Mouse (Mus musculus) hindbrain, embryonic 10.5 days (tissue): Measurements from ENCODE around the gene Amd1. TPM values are rescaled to one million over a fixed set of nuclear protein-coding genes. Genes with fewer than 3 reads are reported as not detected.

Source experiments
- DNase-seq: peaks from one replicate; pipeline ENCODE4 v3.0.0-alpha.2; 2017; ENCODE audit warnings: low spot score
- H3K27ac ChIP-seq: fragments of 300-500 bp; sonication (generic); 2 replicates; pipeline ENCODE4 v1.5.1; 2016; ENCODE audit warnings: mild to moderate bottlenecking, moderate library complexity
- H3K27me3 ChIP-seq: fragments of 300-500 bp; sonication (generic); 2 replicates; pipeline ENCODE4 v1.6.1; 2016; ENCODE audit warnings: mild to moderate bottlenecking; ENCODE audit not compliant: poor library complexity, insufficient read depth, severe bottlenecking
- H3K36me3 ChIP-seq: fragments of 300-500 bp; sonication (generic); 2 replicates; pipeline ENCODE4 v1.6.1; 2016; ENCODE audit warnings: mild to moderate bottlenecking, moderate library complexity
- H3K4me1 ChIP-seq: fragments of 300-500 bp; sonication (generic); replicated peaks from 2 replicates; pipeline ENCODE4 v1.6.1; 2016; ENCODE audit warnings: mild to moderate bottlenecking
- H3K4me3 ChIP-seq: fragments of 300-500 bp; sonication (generic); 2 replicates; pipeline ENCODE4 v1.5.1; 2016; ENCODE audit warnings: mild to moderate bottlenecking, moderate library complexity
- H3K9me3 ChIP-seq: fragments of 300-500 bp; sonication (generic); 2 replicates; pipeline ENCODE4 v1.6.1; 2016; ENCODE audit warnings: mild to moderate bottlenecking, moderate library complexity
- WGBS: fragments of 180-500 bp; shearing (Covaris S2); methylation state at CpG from one replicate; pipeline ENCODE4 v1.1.7; 2016; 5-methylcytosine and 5-hydroxymethylcytosine counted together
- polyA plus RNA-seq: library from polyadenylated mRNA; unstranded; fragments of >200 nt; fragmentation: Nextera tagmentation; extraction: Ambion mirVana; gene quantifications from 2 replicates; pipeline ENCODE4 v1.2.1, GENCODE M21; 2016

Amd1 gene
- polyA plus RNA-seq, 1 experiment from 2014 or later: 59.0 TPM

- no peak overlapping the region for H3K27ac ChIP-seq
- H3K36me3 ChIP-seq: peaks cover 51% of the 10 kb centered on the region
- no peaks in the 10 kb centered on the region for H3K4me1 ChIP-seq
- DNase-seq: no peak
- WGBS: 81% methylated on average over 1 of the region's 1 CpGs
- no peaks in the 10 kb centered on the region for H3K27me3 ChIP-seq
- no peaks in the 10 kb centered on the region for H3K9me3 ChIP-seq
- H3K4me3 ChIP-seq: no peak overlapping the region
These were observed 16.4 kb downstream of the Amd1 start for GRCm38 (mm10) chr10:40285571-40285970.

GRCm38 (mm10) chr10:40284997-40285396, 17.0 kb downstream of the Amd1 start:
- H3K36me3 ChIP-seq: peaks cover 45% of the 10 kb centered on the region
- H3K4me3 ChIP-seq: no peak overlapping the region
- H3K27me3 ChIP-seq: no peaks in the 10 kb centered on the region
- no peaks in the 10 kb centered on the region for H3K4me1 ChIP-seq
- no peaks in the 10 kb centered on the region for H3K9me3 ChIP-seq
- H3K27ac ChIP-seq: no peak overlapping the region
- WGBS: 90% methylated on average over 3 of the region's 3 CpGs
- no peak for DNase-seq

- Histone ChIP-seq H3K36me3 (peaks cover 38% of the 10 kb centered on the region), H3K4me1 (no peaks in the 10 kb centered on the region), H3K4me3 (no peak overlapping the region), H3K27ac (no peak overlapping the region), H3K27me3 (no peaks in the 10 kb centered on the region), H3K9me3 (no peaks in the 10 kb centered on the region)
- no peak for DNase-seq
- 83% methylated on average over 10 of the region's 10 CpGs for WGBS
These were observed 17.7 kb downstream of the Amd1 start for GRCm38 (mm10) chr10:40284179-40284831.

DNA sequence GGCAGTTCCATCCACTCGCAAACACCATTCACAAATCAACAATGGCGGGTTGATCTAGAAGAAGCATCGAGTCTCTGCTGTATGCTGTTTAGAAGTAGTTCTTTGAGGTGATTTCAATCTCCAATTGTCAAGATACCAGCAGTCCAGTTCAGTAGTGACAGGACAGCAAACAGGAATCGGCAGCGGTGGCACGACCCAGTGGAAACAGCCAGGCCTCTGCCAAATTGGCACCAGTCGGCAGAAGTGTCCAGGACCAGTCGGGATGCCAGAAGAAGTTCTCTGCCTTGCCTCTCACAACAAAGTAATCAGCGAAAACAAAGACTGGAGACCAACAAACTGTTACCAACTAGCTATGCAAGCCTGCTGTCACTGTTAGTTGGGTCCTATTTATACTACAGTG, 18.4 kb downstream of the Amd1 start:
- Histone ChIP-seq H3K4me1 (no peaks in the 10 kb centered on the region), H3K9me3 (no peaks in the 10 kb centered on the region), H3K27ac (no peak overlapping the region), H3K36me3 (peaks cover 36% of the 10 kb centered on the region), H3K4me3 (no peak overlapping the region), H3K27me3 (no peaks in the 10 kb centered on the region)
- DNase-seq: no peak
- WGBS: 91% methylated on average over 9 of the region's 9 CpGs

DNA sequence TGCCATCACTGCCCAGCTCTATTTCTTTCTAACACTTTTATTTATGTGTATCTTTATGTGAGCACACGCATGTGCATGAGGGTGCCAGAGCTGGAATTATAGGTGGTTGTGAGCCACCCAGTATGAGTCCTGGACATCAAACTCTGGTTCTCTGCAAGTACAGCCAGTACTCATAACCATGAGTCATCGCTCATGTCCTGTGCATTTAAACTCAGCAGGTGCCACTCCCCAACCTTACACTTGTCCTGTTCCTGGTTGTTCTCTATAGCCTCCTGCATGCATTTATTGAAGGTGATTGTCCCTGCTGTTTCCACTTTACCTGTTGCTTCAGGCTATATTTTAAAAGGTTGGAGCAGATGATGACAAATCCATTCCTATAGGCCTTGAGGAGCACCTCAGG, 20.4 kb downstream of the Amd1 start:
- H3K27me3 ChIP-seq: no peaks in the 10 kb centered on the region
- peaks cover 29% of the 10 kb centered on the region for H3K36me3 ChIP-seq
- no peak overlapping the region for H3K4me3 ChIP-seq
- no peaks in the 10 kb centered on the region for H3K9me3 ChIP-seq
- WGBS: 89% methylated on average over 2 of the region's 2 CpGs
- no peak overlapping the region for H3K27ac ChIP-seq
- DNase-seq: no peak
- H3K4me1 ChIP-seq: no peaks in the 10 kb centered on the region

- no peaks in the 10 kb centered on the region for H3K27me3 ChIP-seq
- no peak overlapping the region for H3K27ac ChIP-seq
- peaks cover 4% of the 10 kb centered on the region for H3K36me3 ChIP-seq
- 73% methylated on average over 5 of the region's 5 CpGs for WGBS
- H3K4me3 ChIP-seq: no peak overlapping the region
- DNase-seq: no peak
- no peaks in the 10 kb centered on the region for H3K4me1 ChIP-seq
- H3K9me3 ChIP-seq: no peaks in the 10 kb centered on the region
These were observed 23.7 kb downstream of the Amd1 start for GRCm38 (mm10) chr10:40278317-40278716.

DNA sequence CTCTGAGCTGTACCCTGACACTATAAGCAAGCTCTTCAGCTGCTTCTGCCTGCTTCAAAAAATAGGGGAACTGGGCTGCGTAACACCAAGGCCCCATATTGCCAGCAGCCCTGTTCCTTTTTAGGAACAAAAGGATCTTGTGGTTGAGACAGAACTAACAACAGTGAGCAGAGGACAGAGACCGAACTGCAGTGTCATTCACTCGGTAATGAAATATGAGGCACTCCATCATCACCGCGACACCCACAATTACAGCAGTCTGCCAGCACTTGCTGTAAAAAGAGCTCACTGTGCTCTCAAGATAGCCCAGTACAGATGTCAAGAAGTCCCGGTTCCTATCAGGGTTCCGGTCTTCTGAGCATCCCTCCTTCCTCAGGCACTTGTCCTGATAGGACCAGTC, 26.0 kb downstream of the Amd1 start:
- Histone ChIP-seq H3K4me3 (no peak overlapping the region), H3K27ac (no peak overlapping the region), H3K36me3 (no peaks in the 10 kb centered on the region), H3K4me1 (no peaks in the 10 kb centered on the region), H3K27me3 (no peaks in the 10 kb centered on the region), H3K9me3 (no peaks in the 10 kb centered on the region)
- DNase-seq: no peak
- WGBS: 75% methylated on average over 7 of the region's 7 CpGs

DNA sequence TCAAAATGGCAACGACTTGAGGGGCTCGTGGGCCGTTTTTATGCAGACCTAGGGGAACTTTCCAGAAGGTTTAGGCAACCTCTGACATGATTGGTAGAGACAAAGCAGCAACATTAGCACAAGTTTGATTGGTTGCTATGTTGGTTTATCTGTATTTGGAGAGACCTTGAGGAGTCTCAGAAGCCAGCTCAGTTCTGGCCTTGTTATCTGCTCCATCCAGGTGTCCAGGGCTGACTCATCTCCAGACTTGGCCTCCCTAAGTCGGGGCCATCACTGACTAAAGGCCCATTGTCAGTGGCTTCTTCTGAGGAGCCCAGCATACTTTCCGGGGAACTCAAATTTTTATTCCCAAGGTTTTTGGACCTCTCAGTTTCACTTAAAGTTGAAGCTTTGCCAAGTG, 28.0 kb downstream of the Amd1 start:
- no peaks in the 10 kb centered on the region for H3K4me1 ChIP-seq
- WGBS: 85% methylated on average over 5 of the region's 5 CpGs
- no peak overlapping the region for H3K27ac ChIP-seq
- H3K27me3 ChIP-seq: no peaks in the 10 kb centered on the region
- H3K9me3 ChIP-seq: no peaks in the 10 kb centered on the region
- no peak overlapping the region for H3K4me3 ChIP-seq
- no peaks in the 10 kb centered on the region for H3K36me3 ChIP-seq
- DNase-seq: no peak

- H3K27me3 ChIP-seq: no peaks in the 10 kb centered on the region
- H3K4me3 ChIP-seq: no peak overlapping the region
- 92% methylated on average over 3 of the region's 3 CpGs for WGBS
- H3K36me3 ChIP-seq: no peaks in the 10 kb centered on the region
- no peaks in the 10 kb centered on the region for H3K9me3 ChIP-seq
- no peak for DNase-seq
- no peak overlapping the region for H3K27ac ChIP-seq
- no peaks in the 10 kb centered on the region for H3K4me1 ChIP-seq
These were observed 30.8 kb downstream of the Amd1 start for GRCm38 (mm10) chr10:40271216-40271615.

- H3K9me3 ChIP-seq: no peaks in the 10 kb centered on the region
- 84% methylated on average over 3 of the region's 3 CpGs for WGBS
- no peaks in the 10 kb centered on the region for H3K27me3 ChIP-seq
These were observed 37.1 kb downstream of the Amd1 start for GRCm38 (mm10) chr10:40264920-40265319.

GRCm38 (mm10) chr10:40263691-40264090, 38.3 kb downstream of the Amd1 start:
- no peaks in the 10 kb centered on the region for H3K9me3 ChIP-seq
- no peaks in the 10 kb centered on the region for H3K27me3 ChIP-seq
- peaks cover 15% of the 10 kb centered on the region for H3K4me1 ChIP-seq
- 89% methylated on average over 4 of the region's 4 CpGs for WGBS
- H3K36me3 ChIP-seq: no peaks in the 10 kb centered on the region
- no peak for DNase-seq
- H3K27ac ChIP-seq: no peak overlapping the region
- no peak overlapping the region for H3K4me3 ChIP-seq

More at GRCm38 (mm10) chr10:40264920-40265319, 37.1 kb downstream of the Amd1 start:
- DNase-seq: no peak
- H3K36me3 ChIP-seq: no peaks in the 10 kb centered on the region
- H3K4me1 ChIP-seq: peaks cover 5% of the 10 kb centered on the region; the same call in 1 of the 2 replicates
- no peak overlapping the region for H3K4me3 ChIP-seq
- H3K27ac ChIP-seq: no peak overlapping the region

- 92% methylated on average over 6 of the region's 6 CpGs for WGBS
- Histone ChIP-seq H3K4me3 (no peak overlapping the region), H3K27me3 (no peaks in the 10 kb centered on the region), H3K9me3 (no peaks in the 10 kb centered on the region), H3K36me3 (no peaks in the 10 kb centered on the region), H3K4me1 (peaks cover 15% of the 10 kb centered on the region), H3K27ac (no peak overlapping the region)
- DNase-seq: no peak
These were observed 39.8 kb downstream of the Amd1 start for GRCm38 (mm10) chr10:40262200-40262599.

DNA sequence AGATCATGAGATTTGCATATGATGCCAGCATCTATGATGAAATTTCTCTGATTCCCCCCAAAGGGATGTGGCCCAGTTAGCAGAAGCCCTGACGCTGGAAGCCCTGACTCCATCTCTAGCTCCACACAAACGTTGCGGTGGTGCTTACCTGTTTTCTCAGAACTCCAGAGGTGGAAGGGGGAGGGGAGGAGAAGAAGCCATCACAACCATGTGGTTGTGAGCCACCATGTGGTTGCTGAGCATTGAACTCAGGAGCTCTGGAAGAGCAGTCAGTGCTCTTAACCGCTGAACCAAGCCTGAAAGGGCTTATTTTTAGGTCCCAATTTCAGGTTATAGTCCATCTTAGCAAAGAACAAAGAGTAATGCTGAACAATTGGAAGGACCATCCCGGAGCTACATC, 41.7 kb downstream of the Amd1 start:
- no peaks in the 10 kb centered on the region for H3K9me3 ChIP-seq
- H3K4me3 ChIP-seq: no peak overlapping the region
- no peak overlapping the region for H3K27ac ChIP-seq
- WGBS: 50% methylated on average over 5 of the region's 5 CpGs
- peaks cover 9% of the 10 kb centered on the region for H3K36me3 ChIP-seq
- H3K4me1 ChIP-seq: peaks cover 22% of the 10 kb centered on the region
- H3K27me3 ChIP-seq: no peaks in the 10 kb centered on the region
- no peak for DNase-seq

DNA sequence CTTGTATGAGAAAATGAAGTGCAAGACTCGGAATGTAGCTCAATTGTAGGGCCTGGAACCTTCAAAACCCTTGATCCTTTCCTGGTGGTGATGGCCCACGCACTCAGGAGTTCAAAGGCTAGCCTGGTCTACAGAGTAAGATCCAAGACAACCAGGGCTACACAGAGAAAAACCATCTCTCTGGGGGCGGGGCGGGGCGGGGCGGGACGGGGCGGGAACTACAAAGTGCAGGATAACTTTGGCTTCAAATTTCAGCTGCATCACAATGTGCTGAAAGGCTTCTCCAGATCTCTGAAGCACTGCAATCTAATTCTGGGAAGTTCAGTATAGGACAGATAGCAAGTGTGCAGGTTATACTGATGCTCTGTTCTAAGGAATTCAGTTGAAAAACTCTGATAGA, 42.4 kb downstream of the Amd1 start:
- Histone ChIP-seq H3K9me3 (no peaks in the 10 kb centered on the region), H3K4me1 (peaks cover 22% of the 10 kb centered on the region), H3K4me3 (no peak overlapping the region), H3K27ac (0 out of 2 replicates have a peak overlapping the region, but pooled peaks have one; percentile 16), H3K27me3 (no peaks in the 10 kb centered on the region), H3K36me3 (peaks cover 15% of the 10 kb centered on the region)
- 17% methylated on average over 8 of the region's 8 CpGs for WGBS
- DNase-seq: no peak
